Mouse (Mus musculus) v-Abl transformed pro-B cells (cell line): ENCODE data around the gene Prpf18.

ENCODE experiments used
- in situ Hi-C, 2 experiments: fragments of 400-800 bp; cut with MboI; formaldehyde crosslinking; loops; one replicate each; pipeline ENCODE4 v1.15.1; 2025; ENCODE audit not compliant: unreplicated experiment in 2 of 2

The Prpf18 gene

DNA sequence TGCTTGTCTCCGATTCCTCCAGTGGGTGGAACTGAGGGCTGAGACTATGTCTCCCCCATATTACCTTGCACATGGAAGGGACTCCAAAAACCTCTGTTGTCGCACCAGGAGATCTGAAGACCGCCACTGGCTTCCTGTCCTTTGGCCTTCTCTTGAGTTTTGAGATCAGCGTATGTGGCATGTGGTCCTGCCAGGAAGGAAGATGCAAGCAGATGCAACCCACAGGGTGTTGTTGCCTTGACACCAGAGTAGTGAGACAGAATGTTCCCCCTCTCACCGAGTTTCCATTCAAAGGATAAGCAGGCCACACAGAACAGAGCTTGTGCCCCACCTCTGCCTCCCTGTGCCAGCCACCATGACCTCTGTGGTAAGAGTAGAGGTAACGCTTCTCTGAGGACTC lies 71.2 kb downstream of the Prpf18 start:
- in situ Hi-C loops: no loop called here

GRCm38 (mm10) chr2:4579357-4580068 lies 72.4 kb downstream of the Prpf18 start:
- in situ Hi-C loops: no loop called here

DNA sequence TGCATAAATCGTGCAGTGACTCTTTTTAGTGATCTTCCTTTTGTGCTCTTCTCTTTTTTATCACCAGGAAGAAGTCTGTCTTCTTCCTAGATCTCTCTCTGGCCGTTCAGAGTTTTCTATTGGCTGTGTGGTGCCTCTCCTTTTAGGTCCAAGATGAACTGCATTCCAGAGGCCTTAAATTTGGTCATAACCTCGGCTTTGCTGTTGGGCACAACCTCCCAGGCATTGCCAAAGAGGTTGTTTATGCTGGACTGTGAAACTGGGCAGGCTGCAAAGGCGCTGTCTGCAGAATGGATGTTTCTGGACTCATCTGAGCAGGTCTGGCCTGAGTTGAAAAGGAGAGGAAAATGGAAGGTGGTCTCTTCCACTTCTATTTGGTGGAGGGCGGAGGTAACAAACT lies 73.6 kb downstream of the Prpf18 start:
- in situ Hi-C loops: no loop called here

DNA sequence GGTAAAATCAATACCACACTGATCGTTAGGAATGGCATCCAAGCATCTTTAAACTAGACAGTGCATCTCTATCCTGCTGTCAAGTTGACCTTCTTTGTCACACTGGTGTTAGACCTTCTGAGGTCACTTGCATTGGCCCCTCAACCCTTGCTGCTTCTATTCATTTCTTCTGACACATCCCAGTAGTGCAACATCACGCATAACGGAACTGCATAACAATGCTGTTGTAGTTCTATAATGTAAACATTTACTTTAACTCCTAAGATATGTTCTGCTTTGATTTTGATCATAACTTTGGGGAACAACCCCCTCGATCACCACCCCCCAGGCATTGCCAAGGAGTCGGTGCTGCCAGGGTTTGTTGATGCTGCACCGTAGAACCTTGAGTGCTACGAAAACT lies 75.9 kb downstream of the Prpf18 start:
- in situ Hi-C loops: no loop called here

GRCm38 (mm10) chr2:4575163-4575562 lies 76.8 kb downstream of the Prpf18 start:
- in situ Hi-C loops: no loop called here

GRCm38 (mm10) chr2:4574251-4574650 lies 77.7 kb downstream of the Prpf18 start:
- in situ Hi-C loops: no loop called here

GRCm38 (mm10) chr2:4573386-4573785 lies 78.5 kb downstream of the Prpf18 start:
- in situ Hi-C loops: no loop called here

GRCm38 (mm10) chr2:4572498-4573263 lies 79.2 kb downstream of the Prpf18 start:
- in situ Hi-C loops: no loop called here
